In genomic region chr11:69326408-69327156, GRCm38 (mm10) we compare ENCODE assay signal across 8 mouse cellular contexts. TPM values are rescaled to one million over a fixed set of nuclear protein-coding genes. Genes with fewer than 3 reads are reported as not detected.
DNase-seq lines count a peak whose midpoint lies in the region; ATAC-seq lines count a peak whose summit lies in the region.

No protein-coding gene starts in this region.

- peaks cover 11% of the 10 kb centered on the region for H3K79me2 ChIP-seq in macrophage (ENCODE audit: inconsistent target)

- no peak overlapping the region; the same call in 1 of the 2 replicates for H3K27ac ChIP-seq in hindbrain, embryonic 12.5 days
- H3K27ac ChIP-seq in macrophage: peak overlapping the region; percentile 82; the same call in 1 of the 2 replicates

- no peaks in the 10 kb centered on the region for H3K36me3 ChIP-seq in hindbrain, embryonic 12.5 days
- H3K36me3 ChIP-seq in macrophage (ENCODE audit: inconsistent target): no peaks in the 10 kb centered on the region

- H3K4me2 ChIP-seq in hindbrain, embryonic 12.5 days (replicated peaks): peak overlapping the region; percentile 79

- peak overlapping the region; percentile 55 for H3K4me3 ChIP-seq in hindbrain, embryonic 12.5 days
- H3K4me3 ChIP-seq in macrophage (ENCODE audit: inconsistent target): peak overlapping the region; percentile 12; the same call in 1 of the 2 replicates

- H3K4me1 ChIP-seq in hindbrain, embryonic 12.5 days: peaks cover 39% of the 10 kb centered on the region

- H3K9ac ChIP-seq in hindbrain, embryonic 12.5 days: peak overlapping the region; percentile 68

- peak; percentile 20; the same call in 1 of the 2 replicates for ATAC-seq in hindbrain, embryonic 12.5 days (ENCODE audit: low FRiP score)
- ATAC-seq in granulocyte monocyte progenitor cell, adult 5-6 weeks (replicated peaks; ENCODE audit: poor library complexity, severe bottlenecking): no peak

- peaks cover 34% of the 10 kb centered on the region for H3K27me3 ChIP-seq in hindbrain, embryonic 12.5 days

- WGBS in hindbrain, embryonic 12.5 days: 1% methylated on average over 45 of the region's 45 CpGs
- 5% methylated on average over 45 of the region's 45 CpGs for WGBS in macrophage (ENCODE audit: missing documents)

- peak; percentile 66 for DNase-seq in cerebellum, adult 11-12 months
- DNase-seq in cerebellum, adult 8-10 months: no peak
- peak; percentile 40 for DNase-seq in right cerebral cortex, postnatal 14 days
- DNase-seq in right cerebral cortex, postnatal 36 days (ENCODE audit: low spot score in 2 of 2): no peak
- DNase-seq in thymus, postnatal 14 days: peak; percentile 63

- H3K9me3 ChIP-seq in hindbrain, embryonic 12.5 days (replicated peaks): no peaks in the 10 kb centered on the region

RNA-seq across cellular contexts. Expression of gene Kcnab3, which starts 0.5 kb away (rescaled TPM):
- 5.0 and 5.4 TPM in 2 replicates for polyA plus RNA-seq in hindbrain, embryonic 12.5 days (2016; fragmentation: Nextera tagmentation; extraction: Ambion mirVana)
- total RNA-seq in macrophage (2018; cell fraction: chromatin; rRNA removed): under 1 TPM in 12 of 26 experiments, not detected in 14; 0.38 to 0.98 (median 0.74) TPM
- total RNA-seq in macrophage (2018; cell fraction: cytosol; rRNA removed): under 1 TPM in 25 of 26 experiments, not detected in 1; 0.06 to 0.25 (median 0.13) TPM
- 1 to 10 TPM in 1 of 26 experiments, under 1 TPM in 12, not detected in 13; 0.22 to 1.1 (median 0.39) TPM for total RNA-seq in macrophage (2018; cell fraction: nucleus; rRNA removed)
- polyA plus RNA-seq in macrophage (2018): 0.11 to 0.33 TPM (median 0.23 TPM) in 3 replicates
- not detected in 2 replicates for total RNA-seq in granulocyte monocyte progenitor cell, adult 5-6 weeks (2014; fragmentation: Nextera tagmentation)
- 0.09 TPM in 1 of 2 replicates, not detected in the other for total RNA-seq in granulocyte monocyte progenitor cell, adult 5-6 weeks (2017)

RNA-seq across cellular contexts. Expression of gene Trappc1, which starts 2.8 kb away (rescaled TPM):
- polyA plus RNA-seq in hindbrain, embryonic 12.5 days (2016; fragmentation: Nextera tagmentation; extraction: Ambion mirVana): 165 and 191 TPM in 2 replicates
- 10 to 100 TPM in 10 of 26 experiments, 1 to 10 TPM in 16; 1.1 to 20.4 (median 8.5) TPM for total RNA-seq in macrophage (2018; cell fraction: chromatin; rRNA removed)
- 100 to 1,000 TPM in 6 of 26 experiments, 10 to 100 TPM in 20; 67.4 to 109 (median 89.4) TPM for total RNA-seq in macrophage (2018; cell fraction: cytosol; rRNA removed)
- 10 to 100 TPM in 25 of 26 experiments, 1 to 10 TPM in 1; 8.0 to 53.1 (median 27.6) TPM for total RNA-seq in macrophage (2018; cell fraction: nucleus; rRNA removed)
- polyA plus RNA-seq in macrophage (2018): 103 to 111 TPM (median 110 TPM) in 3 replicates
- 89.2 and 132 TPM in 2 replicates for total RNA-seq in granulocyte monocyte progenitor cell, adult 5-6 weeks (2014; fragmentation: Nextera tagmentation)
- total RNA-seq in granulocyte monocyte progenitor cell, adult 5-6 weeks (2017): 92.6 and 103 TPM in 2 replicates

RNA-seq across cellular contexts. Expression of gene Cntrob, which starts 3.0 kb away (rescaled TPM):
- 30.2 and 37.0 TPM in 2 replicates for polyA plus RNA-seq in hindbrain, embryonic 12.5 days (2016; fragmentation: Nextera tagmentation; extraction: Ambion mirVana)
- 10 to 100 TPM in 19 of 26 experiments, 1 to 10 TPM in 7; 5.4 to 54.6 (median 25.9) TPM for total RNA-seq in macrophage (2018; cell fraction: chromatin; rRNA removed)
- total RNA-seq in macrophage (2018; cell fraction: cytosol; rRNA removed): 1 to 10 TPM; 1.2 to 5.3 (median 3.2) TPM
- 10 to 100 TPM in 14 of 26 experiments, 1 to 10 TPM in 12; 3.4 to 25.4 (median 10.9) TPM for total RNA-seq in macrophage (2018; cell fraction: nucleus; rRNA removed)
- 3.6 to 6.7 TPM (median 5.4 TPM) in 3 replicates for polyA plus RNA-seq in macrophage (2018)
- total RNA-seq in granulocyte monocyte progenitor cell, adult 5-6 weeks (2014; fragmentation: Nextera tagmentation): 30.7 and 36.3 TPM in 2 replicates
- total RNA-seq in granulocyte monocyte progenitor cell, adult 5-6 weeks (2017): 21.3 and 24.2 TPM in 2 replicates

RNA-seq across cellular contexts. Expression of gene Rnf227, which starts 13.7 kb away (rescaled TPM):
- polyA plus RNA-seq in hindbrain, embryonic 12.5 days (2016; fragmentation: Nextera tagmentation; extraction: Ambion mirVana): 49.0 and 54.6 TPM in 2 replicates
- total RNA-seq in macrophage (2018; cell fraction: chromatin; rRNA removed): 1 to 10 TPM in 5 of 26 experiments, under 1 TPM in 5, not detected in 16; 0.33 to 2.2 (median 1.1) TPM
- 1 to 10 TPM in 23 of 26 experiments, under 1 TPM in 3; 0.30 to 5.2 (median 2.4) TPM for total RNA-seq in macrophage (2018; cell fraction: cytosol; rRNA removed)
- 1 to 10 TPM in 11 of 26 experiments, under 1 TPM in 13, not detected in 2; 0.37 to 4.2 (median 0.94) TPM for total RNA-seq in macrophage (2018; cell fraction: nucleus; rRNA removed)
- 3.3 to 4.4 TPM (median 3.6 TPM) in 3 replicates for polyA plus RNA-seq in macrophage (2018)
- 5.4 and 6.7 TPM in 2 replicates for total RNA-seq in granulocyte monocyte progenitor cell, adult 5-6 weeks (2014; fragmentation: Nextera tagmentation)
- total RNA-seq in granulocyte monocyte progenitor cell, adult 5-6 weeks (2017): 4.5 and 7.6 TPM in 2 replicates

RNA-seq across cellular contexts. Expression of gene Chd3, which starts 42.6 kb away (rescaled TPM):
- 93.4 and 97.6 TPM in 2 replicates for polyA plus RNA-seq in hindbrain, embryonic 12.5 days (2016; fragmentation: Nextera tagmentation; extraction: Ambion mirVana)
- 100 to 1,000 TPM in 25 of 26 experiments, 10 to 100 TPM in 1; 63.9 to 453 (median 249) TPM for total RNA-seq in macrophage (2018; cell fraction: chromatin; rRNA removed)
- 10 to 100 TPM; 29.0 to 87.7 (median 51.6) TPM for total RNA-seq in macrophage (2018; cell fraction: cytosol; rRNA removed)
- 100 to 1,000 TPM in 19 of 26 experiments, 10 to 100 TPM in 7; 53.3 to 254 (median 120) TPM for total RNA-seq in macrophage (2018; cell fraction: nucleus; rRNA removed)
- 43.6 to 105 TPM (median 82.3 TPM) in 3 replicates for polyA plus RNA-seq in macrophage (2018)
- total RNA-seq in granulocyte monocyte progenitor cell, adult 5-6 weeks (2014; fragmentation: Nextera tagmentation): 37.0 and 59.8 TPM in 2 replicates
- 26.9 and 37.7 TPM in 2 replicates for total RNA-seq in granulocyte monocyte progenitor cell, adult 5-6 weeks (2017)

Comparison
In these comparisons a context has a peak if more than half of its experiments do, and no peak if none do; other contexts are left out.
1. DNase-seq: peak in cerebellum, adult 11-12 months (single experiment), right cerebral cortex, postnatal 14 days (single experiment) and thymus, postnatal 14 days (single experiment); none in cerebellum, adult 8-10 months (single experiment) and right cerebral cortex, postnatal 36 days (0 of 2).